9 mouse cellular contexts compared by ENCODE assay signal in the genomic region with DNA sequence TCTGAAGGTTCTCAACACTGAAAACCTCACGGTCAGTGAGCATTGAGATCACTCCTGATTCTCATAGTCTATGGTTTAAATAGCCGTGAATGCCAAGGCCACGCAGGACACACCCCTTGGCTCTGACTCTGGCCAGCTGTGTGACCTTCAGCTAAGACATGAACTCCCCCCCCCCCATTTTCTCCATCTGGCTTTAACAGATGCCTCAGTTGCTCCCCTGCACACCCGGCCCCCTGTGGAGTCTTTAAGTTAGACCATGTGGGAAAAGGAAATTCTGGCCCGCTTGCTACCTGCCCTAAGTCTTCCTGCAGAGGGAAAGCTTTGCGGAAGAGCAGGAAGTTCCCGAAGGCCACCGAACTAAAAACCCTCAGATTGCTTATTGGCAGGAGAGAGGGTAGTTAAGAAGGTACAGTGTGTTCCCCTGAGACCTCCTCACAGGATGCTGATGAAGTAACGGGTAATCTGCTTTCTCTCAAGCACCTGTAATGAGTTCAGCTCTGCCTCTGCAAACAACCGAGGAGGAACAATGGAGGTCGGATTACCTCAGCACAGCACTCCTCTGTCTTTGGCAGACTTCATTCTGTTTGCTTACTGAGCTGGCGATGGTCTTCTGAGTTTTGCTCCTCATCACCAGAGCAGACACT.
DNase-seq lines count a peak whose midpoint lies in the region; ATAC-seq and TF ChIP-seq lines count a peak whose summit lies in the region.
"Had no signal": no experiment of that assay in that cellular context is flagged by ENCODE, and none has a peak within 500 bp of the region (broad histone marks: within the 10 kb centered on the region; RNA-seq: fewer than 3 reads in every experiment).

No protein-coding gene starts in this region.

- 11% methylated on average over 12 of the region's 12 CpGs for WGBS in forebrain, embryonic 12.5 days
- WGBS in forebrain, postnatal 0 days, result 14% methylated on average over 12 of the region's 12 CpGs
- 30% methylated on average over 12 of the region's 12 CpGs for WGBS in heart, embryonic 15.5 days
- 35% methylated on average over 12 of the region's 12 CpGs for WGBS in intestine, postnatal 0 days

- ATAC-seq in forebrain, embryonic 12.5 days (ENCODE audit: low FRiP score), result no peak; the same call in 1 of the 2 replicates
- no peak for ATAC-seq in forebrain, postnatal 0 days
- ATAC-seq in heart, embryonic 15.5 days (replicated peaks; ENCODE audit: insufficient number of reproducible peaks, insufficient read depth, low FRiP score, low read depth), result no peak
- no peak for ATAC-seq in intestine, postnatal 0 days

- no peak overlapping the region for H3K9ac ChIP-seq in forebrain, embryonic 12.5 days
- no peak overlapping the region for H3K9ac ChIP-seq in forebrain, postnatal 0 days
- H3K9ac ChIP-seq in heart, embryonic 15.5 days, result no peak overlapping the region
- no peak overlapping the region for H3K9ac ChIP-seq in intestine, postnatal 0 days (ENCODE audit: low read depth, low read length)
- H3K9ac ChIP-seq: midbrain, embryonic 12.5 days had no signal

- H3K4me2 ChIP-seq in forebrain, embryonic 12.5 days, result peak overlapping the region; percentile 21; the same call in 1 of the 2 replicates
- no peak overlapping the region for H3K4me2 ChIP-seq in forebrain, postnatal 0 days (ENCODE audit: low read depth)
- H3K4me2 ChIP-seq in heart, embryonic 15.5 days, result no peak overlapping the region
- H3K4me2 ChIP-seq in intestine, postnatal 0 days (replicated peaks; ENCODE audit: low read depth), result no peak overlapping the region
- H3K4me2 ChIP-seq: midbrain, embryonic 12.5 days had no signal

- peaks cover 10% of the 10 kb centered on the region for H3K4me1 ChIP-seq in forebrain, embryonic 12.5 days
- H3K4me1 ChIP-seq in forebrain, postnatal 0 days (ENCODE audit: insufficient read depth), result no peaks in the 10 kb centered on the region
- H3K4me1 ChIP-seq in heart, embryonic 15.5 days (replicated peaks), result peaks cover 38% of the 10 kb centered on the region
- no peaks in the 10 kb centered on the region for H3K4me1 ChIP-seq in intestine, postnatal 0 days (replicated peaks; ENCODE audit: control insufficient read depth, insufficient read depth, low read length)

- DNase-seq in forebrain, postnatal 0 days, result no peak
- DNase-seq in ovary, postnatal 36 days (ENCODE audit: low spot score), result peak; percentile 37
- no peak for DNase-seq in ovary, postnatal 10 days (ENCODE audit: low spot score)
- DNase-seq in cerebellum, adult 11 months, result no peak
- no peak for DNase-seq in kidney, adult 9 months

- no peaks in the 10 kb centered on the region for H3K9me3 ChIP-seq in forebrain, embryonic 12.5 days
- no peaks in the 10 kb centered on the region for H3K9me3 ChIP-seq in forebrain, postnatal 0 days (ENCODE audit: low read length)
- H3K9me3 ChIP-seq in heart, embryonic 15.5 days (replicated peaks), result no peaks in the 10 kb centered on the region
- no peaks in the 10 kb centered on the region for H3K9me3 ChIP-seq in intestine, postnatal 0 days (ENCODE audit: control insufficient read depth)
- H3K9me3 ChIP-seq: midbrain, embryonic 12.5 days had no signal

- no peaks in the 10 kb centered on the region for H3K27me3 ChIP-seq in forebrain, embryonic 12.5 days
- no peaks in the 10 kb centered on the region for H3K27me3 ChIP-seq in forebrain, postnatal 0 days (ENCODE audit: insufficient read depth, low read length)
- no peaks in the 10 kb centered on the region for H3K27me3 ChIP-seq in heart, embryonic 15.5 days
- H3K27me3 ChIP-seq in intestine, postnatal 0 days (replicated peaks; ENCODE audit: control insufficient read depth, insufficient read depth, low read length), result no peaks in the 10 kb centered on the region
- H3K27me3 ChIP-seq: midbrain, embryonic 12.5 days had no signal

- no peaks in the 10 kb centered on the region for H3K36me3 ChIP-seq in forebrain, embryonic 12.5 days (replicated peaks)
- H3K36me3 ChIP-seq in forebrain, postnatal 0 days (ENCODE audit: insufficient read depth), result no peaks in the 10 kb centered on the region
- no peaks in the 10 kb centered on the region for H3K36me3 ChIP-seq in heart, embryonic 15.5 days
- H3K36me3 ChIP-seq in intestine, postnatal 0 days (ENCODE audit: control insufficient read depth, insufficient read depth), result no peaks in the 10 kb centered on the region
- H3K36me3 ChIP-seq: midbrain, embryonic 12.5 days had no signal

- H3K4me3 ChIP-seq in forebrain, embryonic 12.5 days (replicated peaks), result no peak overlapping the region
- no peak overlapping the region for H3K4me3 ChIP-seq in forebrain, postnatal 0 days (ENCODE audit: low read depth, low read length)
- H3K4me3 ChIP-seq in heart, embryonic 15.5 days, result no peak overlapping the region
- H3K4me3 ChIP-seq in intestine, postnatal 0 days (ENCODE audit: low read depth, low read length), result no peak overlapping the region
- H3K4me3 ChIP-seq: midbrain, embryonic 12.5 days had no signal

- H3K27ac ChIP-seq in forebrain, embryonic 12.5 days, result peak overlapping the region; percentile 53; the same call in 1 of the 2 replicates
- H3K27ac ChIP-seq in forebrain, postnatal 0 days (ENCODE audit: low read depth, low read length), result no peak overlapping the region
- H3K27ac ChIP-seq in heart, embryonic 15.5 days, result peak overlapping the region; percentile 81
- H3K27ac ChIP-seq in intestine, postnatal 0 days (ENCODE audit: low read depth, low read length), result no peak overlapping the region
- H3K27ac ChIP-seq: midbrain, embryonic 12.5 days had no signal

- TF ChIP-seq CTCF in forebrain, postnatal 0 days (IDR thresholded peaks at IDR 0.05; ENCODE audit: low read depth), result no peak
- no peak for TF ChIP-seq CTCF in intestine, postnatal 0 days (IDR thresholded peaks at IDR 0.05; ENCODE audit: low read depth)

Comparison
In these comparisons a context has a peak if more than half of its experiments do, and no peak if none do; other contexts are left out.
1. H3K27ac ChIP-seq: peak in forebrain, embryonic 12.5 days (single experiment) and heart, embryonic 15.5 days (single experiment); none in forebrain, postnatal 0 days (single experiment) and intestine, postnatal 0 days (single experiment).